Mouse (Mus musculus) cerebellum, postnatal 4 days (tissue): ENCODE measurements around the gene Tspan11.

Experiments used
- DNase-seq, 2 experiments: peaks; one replicate each; pipeline ENCODE4 v3.0.0; 2022; ENCODE audit warnings: low spot score in 2 of 2, mixed read lengths in 1 of 2

Tspan11 gene

DNA sequence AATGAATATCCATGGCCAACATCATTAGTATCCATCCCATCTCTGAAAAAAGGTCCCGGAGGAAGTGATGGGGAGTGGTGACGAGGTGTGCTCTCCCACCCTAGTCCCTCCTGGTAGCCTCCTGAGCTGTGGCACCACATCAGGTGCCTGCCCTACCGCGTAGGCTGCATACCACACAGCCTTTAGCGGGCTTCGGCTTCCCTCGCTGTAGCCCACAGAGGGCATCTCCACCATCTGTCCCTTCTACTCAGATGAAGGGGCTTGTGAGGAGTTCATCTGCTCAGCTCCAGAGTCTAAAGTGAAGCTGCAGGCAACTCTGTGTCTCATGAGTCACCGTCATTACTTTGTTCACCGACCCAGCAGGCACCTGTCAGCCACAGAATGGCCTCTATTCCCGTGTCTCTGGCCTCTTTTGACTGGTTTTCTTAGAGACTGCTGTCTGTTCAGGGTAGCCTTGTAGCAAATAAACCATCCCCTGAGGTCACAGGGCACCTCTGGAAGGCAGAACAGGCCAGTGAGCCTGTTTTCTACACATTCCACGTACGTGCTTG is 101.6 kb downstream of the Tspan11 start:
- DNase-seq: no peak

DNA sequence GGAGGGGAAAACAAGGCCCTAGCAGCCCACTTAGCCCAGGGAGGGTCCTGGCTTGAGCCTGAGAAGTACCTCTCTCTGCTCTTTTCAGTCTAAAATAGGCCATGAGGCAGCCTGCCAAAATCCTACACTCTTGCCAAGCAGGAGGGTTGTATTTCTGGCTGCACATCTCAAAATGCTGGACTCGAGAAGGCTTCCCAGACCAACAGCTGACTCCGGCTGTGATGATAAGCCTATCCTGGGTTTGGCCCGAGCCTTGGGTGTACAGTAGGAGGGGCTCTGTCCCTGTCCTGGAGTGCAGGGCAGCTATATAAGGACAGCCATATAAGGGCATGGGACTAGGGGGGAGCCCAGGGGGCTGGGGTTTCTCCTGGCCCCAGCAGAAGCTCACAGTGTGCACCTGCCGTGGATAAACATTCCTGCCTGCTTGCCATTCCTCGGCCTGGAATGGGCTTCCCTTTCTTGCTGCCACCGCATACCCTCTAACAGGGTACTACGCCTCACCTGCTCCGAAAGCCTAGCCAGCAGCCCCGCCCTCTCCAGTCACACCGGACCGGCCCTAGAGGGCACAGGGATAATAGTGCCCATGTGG is 102.3 kb downstream of the Tspan11 start:
- DNase-seq: peak; percentile 60 to 83

DNA sequence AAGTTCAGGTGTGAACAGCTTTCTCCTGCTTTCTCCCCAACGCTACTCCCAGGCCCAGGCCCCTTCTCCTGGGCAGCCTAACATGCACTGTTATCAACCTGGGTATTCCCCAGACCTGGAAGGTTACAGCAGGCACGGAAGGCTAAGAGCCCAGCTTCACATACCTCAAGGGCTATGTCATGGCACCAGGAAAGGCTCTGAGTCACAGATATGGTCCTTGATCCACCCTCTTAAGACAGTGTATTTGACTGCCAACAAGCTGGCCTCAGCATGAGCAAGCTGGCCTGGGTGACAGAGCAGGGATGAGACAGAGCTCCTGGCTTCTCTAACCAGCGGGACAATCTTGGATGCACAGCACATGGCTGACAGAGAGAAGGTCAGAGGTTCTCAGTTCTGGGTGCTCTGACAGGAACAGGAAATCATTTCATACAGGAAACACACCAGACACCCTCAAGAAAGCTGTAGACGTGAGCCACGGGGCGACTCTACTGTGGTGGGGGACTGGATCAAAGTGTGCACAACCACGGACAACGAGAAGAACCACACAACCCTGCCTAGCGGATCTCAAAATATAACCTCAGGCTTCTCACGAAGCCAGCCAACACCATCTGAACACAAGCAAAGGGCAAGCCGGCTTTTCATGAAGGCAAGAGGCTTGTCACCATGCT is 104.3 kb downstream of the Tspan11 start:
- DNase-seq: no peak

DNA sequence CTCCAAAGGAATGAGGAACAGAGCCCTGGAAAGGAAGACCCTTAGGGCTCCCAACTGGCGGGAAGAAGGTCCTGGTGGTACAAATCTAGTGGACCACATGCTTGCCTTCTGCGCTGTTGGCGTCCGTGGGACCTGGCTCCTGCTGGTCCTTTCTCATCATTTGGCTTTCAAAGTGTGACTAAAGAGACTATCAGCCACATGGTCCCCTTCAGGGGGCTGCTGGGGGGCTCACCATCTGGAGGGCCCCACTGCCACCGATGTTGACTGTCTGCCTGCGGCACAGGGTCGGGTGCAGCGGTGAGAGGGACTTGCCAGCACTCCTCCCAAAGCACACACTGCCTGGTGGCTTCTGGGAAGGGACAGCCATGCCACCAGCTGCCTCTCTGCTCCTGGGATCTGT is 105.6 kb downstream of the Tspan11 start:
- DNase-seq: peak in 1 of 2 experiments; percentile 56

DNA sequence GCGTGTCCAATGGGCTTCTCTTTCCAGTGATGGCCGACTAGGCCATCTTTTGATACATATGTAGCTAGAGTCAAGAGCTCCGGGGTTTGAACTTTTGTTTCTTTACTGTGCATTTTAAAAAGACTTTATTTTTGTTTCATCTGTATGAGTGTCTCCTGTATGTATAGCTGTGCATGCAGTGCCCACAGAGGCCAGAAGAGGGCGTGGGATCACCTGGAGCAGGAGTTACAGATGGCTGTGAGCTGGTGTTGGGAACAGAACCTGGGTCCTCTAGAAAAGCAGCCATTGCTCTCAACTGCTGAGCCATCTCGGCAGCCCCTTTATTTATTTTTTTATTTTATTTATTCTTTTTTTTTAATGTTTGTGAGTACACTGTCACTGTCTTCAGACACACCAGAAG is 109.5 kb downstream of the Tspan11 start:
- no peak for DNase-seq

DNA sequence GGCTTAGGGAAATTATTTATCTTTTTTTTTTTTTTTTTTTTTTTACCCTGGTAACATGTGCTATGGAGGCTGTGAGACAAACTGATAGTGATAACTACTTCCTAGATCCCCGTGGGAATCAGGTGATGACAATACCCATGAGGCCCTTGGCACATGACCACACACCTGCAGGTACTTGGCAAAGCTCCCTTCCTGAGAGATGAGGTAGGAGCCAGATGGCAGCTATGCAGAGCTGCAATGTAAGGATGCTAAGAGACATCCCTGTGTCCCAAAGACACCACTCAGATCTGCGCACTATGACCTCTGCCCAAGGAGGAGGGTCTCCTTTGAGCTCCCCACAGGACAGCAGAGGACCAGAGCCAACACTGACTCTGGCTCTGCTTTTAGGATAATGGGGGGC is 111.7 kb downstream of the Tspan11 start:
- no peak for DNase-seq

DNA sequence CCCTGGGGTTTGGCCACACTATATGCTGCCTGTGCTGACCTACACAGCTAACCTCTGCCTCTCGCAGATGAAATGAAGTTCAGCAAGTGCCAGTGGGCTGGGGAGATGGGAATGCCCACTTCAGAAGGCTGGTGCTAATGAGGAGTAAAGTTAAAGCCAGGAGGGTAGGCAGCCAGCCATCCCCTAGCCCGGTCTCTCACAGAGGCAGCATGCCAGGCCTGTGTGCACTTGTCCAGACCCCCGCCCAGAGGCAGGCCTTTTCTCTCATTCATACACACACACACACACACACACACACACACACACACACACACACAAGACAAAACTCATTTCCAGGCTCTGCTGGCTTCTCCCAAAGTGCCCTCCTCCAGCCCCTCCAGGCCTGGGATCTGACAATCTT is 113.4 kb downstream of the Tspan11 start:
- peak in 1 of 2 experiments; percentile 58 for DNase-seq

DNA sequence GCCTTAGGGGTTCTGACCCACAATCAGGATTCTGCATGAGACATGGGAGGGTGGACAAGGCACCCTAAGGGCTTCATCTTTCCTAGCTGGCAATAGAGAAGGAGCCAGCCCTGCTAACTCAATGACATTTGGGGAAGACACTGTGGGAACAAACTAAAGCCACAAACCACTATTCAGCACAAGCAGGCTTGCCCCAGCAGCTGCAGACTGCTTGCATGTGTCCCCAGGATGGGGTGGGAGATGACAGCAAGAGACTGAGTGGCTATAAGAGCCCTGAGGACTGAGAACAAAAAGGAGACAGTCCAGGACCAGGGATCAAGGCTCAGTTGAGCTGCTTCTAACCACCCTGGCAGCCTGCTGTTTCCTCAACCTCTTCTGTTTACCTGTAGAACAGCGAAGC is 114.2 kb downstream of the Tspan11 start:
- DNase-seq: no peak

DNA sequence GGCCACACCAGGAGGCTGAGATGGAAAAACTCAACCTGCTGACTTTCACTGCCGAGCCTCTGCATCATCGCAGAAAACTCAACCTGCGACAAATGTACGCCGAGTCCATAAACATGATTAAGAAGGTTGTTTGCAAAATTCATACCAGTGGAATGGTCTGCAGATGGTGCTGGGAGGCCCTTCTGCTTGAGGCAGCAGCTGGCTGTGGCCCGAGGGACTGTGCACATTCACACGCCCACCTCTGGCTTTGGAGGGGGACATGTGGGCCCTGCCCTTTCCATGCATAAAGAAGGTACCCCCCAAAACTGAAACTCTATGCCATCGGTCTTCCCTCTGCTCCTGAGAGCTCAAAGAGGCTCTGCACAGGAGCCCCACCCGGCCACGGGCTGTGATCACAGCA is 114.7 kb downstream of the Tspan11 start:
- DNase-seq: no peak

DNA sequence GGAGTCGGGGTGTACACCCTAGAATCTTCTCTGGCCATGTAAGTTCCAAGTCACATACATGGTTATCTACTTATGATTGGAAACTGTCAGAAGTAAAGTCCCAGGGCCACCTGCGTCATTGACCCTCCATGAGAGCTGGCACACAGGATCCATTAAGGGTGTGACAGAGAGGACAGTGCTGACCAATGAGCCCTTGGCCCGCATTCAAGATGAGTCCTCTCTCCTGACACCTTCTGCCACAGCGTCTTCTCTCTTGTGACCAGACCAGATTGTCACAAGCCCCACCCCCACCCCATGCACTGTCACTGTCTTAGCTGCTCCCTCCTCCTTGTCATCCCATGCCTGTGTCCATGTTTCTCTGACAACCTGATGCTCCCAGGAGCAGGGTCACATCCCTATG is 115.3 kb downstream of the Tspan11 start:
- DNase-seq: no peak

DNA sequence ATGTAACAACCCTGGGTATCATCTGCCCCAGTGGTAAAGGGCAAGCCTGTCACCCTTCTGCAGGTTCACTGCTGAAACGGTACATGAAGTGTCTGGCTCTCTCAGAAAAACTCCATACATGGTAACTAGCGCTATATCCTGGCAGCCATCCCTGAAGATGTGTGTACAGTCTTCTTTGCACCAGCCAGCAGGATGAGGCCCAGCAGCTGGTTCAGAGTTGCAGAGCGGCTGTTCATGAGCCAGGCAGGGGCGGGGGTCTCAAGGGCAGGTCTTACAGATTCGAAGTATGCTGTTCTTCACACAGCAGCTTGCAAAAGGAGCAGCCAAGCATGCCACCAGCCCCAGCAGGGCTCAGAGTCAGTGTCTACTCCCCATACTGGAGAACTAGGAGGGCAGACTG is 116.2 kb downstream of the Tspan11 start:
- no peak for DNase-seq
